9 mouse cellular contexts compared by ENCODE assay signal in genomic region chr8:87974122-87974758, GRCm38 (mm10). TPM values are rescaled to one million over a fixed set of nuclear protein-coding genes. Genes with fewer than 3 reads are reported as not detected.
DNase-seq lines count a peak whose midpoint lies in the region; ATAC-seq and TF ChIP-seq lines count a peak whose summit lies in the region.
"Had no signal": no experiment of that assay in that cellular context is flagged by ENCODE, and none has a peak within 500 bp of the region (broad histone marks: within the 10 kb centered on the region; RNA-seq: fewer than 3 reads in every experiment).

No protein-coding gene starts in this region.

- no peaks in the 10 kb centered on the region for H3K27me3 ChIP-seq in cerebellum, adult 2 months (ENCODE audit: control insufficient read depth, insufficient read depth, low read length)
- no peaks in the 10 kb centered on the region for H3K27me3 ChIP-seq in hindbrain, embryonic 11.5 days (ENCODE audit: control insufficient read depth, insufficient read depth, low read length)
- peaks cover 38% of the 10 kb centered on the region for H3K27me3 ChIP-seq in liver, embryonic 12.5 days (replicated peaks)

- no peak for TF ChIP-seq POLR2A in cerebellum, adult 2 months (IDR thresholded peaks at IDR 0.05; ENCODE audit: borderline replicate concordance, insufficient read depth, low read length)

- H3K36me3 ChIP-seq in ES-E14 (ENCODE audit: control insufficient read depth, insufficient read depth, low read length, poor library complexity, severe bottlenecking), result no peaks in the 10 kb centered on the region
- no peaks in the 10 kb centered on the region for H3K36me3 ChIP-seq in hindbrain, embryonic 11.5 days (ENCODE audit: control insufficient read depth, insufficient read depth, low read length)
- H3K36me3 ChIP-seq in liver, embryonic 12.5 days, result no peaks in the 10 kb centered on the region

- H3K9me3 ChIP-seq in ES-E14 (ENCODE audit: control insufficient read depth, insufficient read depth, low read depth, low read length), result no peaks in the 10 kb centered on the region
- no peaks in the 10 kb centered on the region for H3K9me3 ChIP-seq in hindbrain, embryonic 11.5 days (ENCODE audit: control insufficient read depth, low read length)
- no peaks in the 10 kb centered on the region for H3K9me3 ChIP-seq in liver, embryonic 12.5 days (replicated peaks)

- TF ChIP-seq CTCF in cerebellum, adult 2 months (IDR thresholded peaks at IDR 0.05; ENCODE audit: borderline replicate concordance, insufficient read depth, low read depth, low read length), result no peak

- no peak overlapping the region for H3K27ac ChIP-seq in cerebellum, adult 2 months (ENCODE audit: insufficient read depth, low read length)
- H3K27ac ChIP-seq in ES-E14 (ENCODE audit: insufficient read depth, low read depth, low read length, poor library complexity, severe bottlenecking), result peak overlapping the region; percentile 99
- 0 out of 2 replicates have a peak overlapping the region, but pooled peaks have one; percentile 24 for H3K27ac ChIP-seq in hindbrain, embryonic 11.5 days (ENCODE audit: low read depth, low read length)
- H3K27ac ChIP-seq in liver, embryonic 12.5 days, result no peak overlapping the region

- DNase-seq in cerebellum, adult 2 months, result no peak
- no peak for DNase-seq in cerebellum, adult 9-10 months
- no peak for DNase-seq in ES-E14 (ENCODE audit: low read depth, low spot score)
- no peak for DNase-seq in hindbrain, embryonic 11.5 days (ENCODE audit: low spot score)
- no peak for DNase-seq in spleen, postnatal 14 days (ENCODE audit: low spot score in 2 of 2)
- no peak for DNase-seq in urinary bladder, postnatal 4 days (ENCODE audit: low spot score in 2 of 2)

- no peak for ATAC-seq in hindbrain, embryonic 11.5 days (ENCODE audit: low FRiP score)
- ATAC-seq in liver, embryonic 12.5 days, result no peak
- ATAC-seq in monocyte, adult 5-6 weeks (replicated peaks; ENCODE audit: insufficient number of reproducible peaks, low FRiP score, low TSS enrichment, poor library complexity, severe bottlenecking), result no peak

- in situ Hi-C loops in ES-E14 (cut with MboI; ENCODE audit: low sequenced_read_pairs in 2 of 2, unreplicated experiment in 2 of 2), result no loop called here

- no peaks in the 10 kb centered on the region for H3K4me1 ChIP-seq in cerebellum, adult 2 months (ENCODE audit: control insufficient read depth, insufficient read depth, low read length)
- peaks cover 9 to 22% of the 10 kb centered on the region in 2 experiments; a peak in 3 of 4 replicates for H3K4me1 ChIP-seq in ES-E14 (ENCODE audit: control insufficient read depth in 2 of 2, insufficient read depth in 2 of 2, low read length in 2 of 2, poor library complexity in 1 of 2)
- H3K4me1 ChIP-seq in hindbrain, embryonic 11.5 days (replicated peaks; ENCODE audit: control insufficient read depth, insufficient read depth, low read length), result peaks cover 11% of the 10 kb centered on the region
- 0 out of 2 replicates have a peak, but pooled peaks cover 5% of the 10 kb centered on the region for H3K4me1 ChIP-seq in liver, embryonic 12.5 days

- H3K4me3 ChIP-seq in cerebellum, adult 2 months (replicated peaks; ENCODE audit: insufficient read depth, low read depth, low read length), result peak overlapping the region; percentile 11
- peak overlapping the region; percentile 28 to 39; a peak in 3 of 4 replicates for H3K4me3 ChIP-seq in ES-E14 (ENCODE audit: insufficient read depth in 1 of 2, low read depth in 1 of 2, low read length in 2 of 2, poor library complexity in 1 of 2, severe bottlenecking in 1 of 2)
- H3K4me3 ChIP-seq in hindbrain, embryonic 11.5 days (ENCODE audit: low read depth, low read length), result peak overlapping the region; percentile 13; the same call in 1 of the 2 replicates
- no peak overlapping the region for H3K4me3 ChIP-seq in liver, embryonic 12.5 days

- H3K4me2 ChIP-seq in hindbrain, embryonic 11.5 days (replicated peaks; ENCODE audit: low read depth, low read length), result peak overlapping the region; percentile 44
- peak overlapping the region; percentile 43 for H3K4me2 ChIP-seq in liver, embryonic 12.5 days

- H3K9ac ChIP-seq in ES-E14 (ENCODE audit: insufficient read depth, low read depth, low read length, poor library complexity, severe bottlenecking), result peak overlapping the region; percentile 72; the same call in 1 of the 2 replicates
- peak overlapping the region; percentile 48; the same call in 1 of the 2 replicates for H3K9ac ChIP-seq in hindbrain, embryonic 11.5 days (ENCODE audit: low read depth, low read length)
- H3K9ac ChIP-seq in liver, embryonic 12.5 days, result no peak overlapping the region

- WGBS in cerebellum, adult 2 months, result 13% methylated on average over 21 of the region's 21 CpGs
- 8% methylated on average over 21 of the region's 21 CpGs for WGBS in hindbrain, embryonic 11.5 days
- WGBS in liver, embryonic 12.5 days (ENCODE audit: insufficient replicate concordance), result 11% methylated on average over 21 of the region's 21 CpGs

TF ChIP-seq in ES-E14, 5 proteins besides CTCF, POLR2A, EP300 and RAD21:
- TF ChIP-seq MAFK (IDR thresholded peaks at IDR 0.05; ENCODE audit: insufficient read depth, low read depth, low read length) (no peak), CHD2 (IDR thresholded peaks at IDR 0.05; ENCODE audit: low read depth, low read length) (no peak), ZNF384 (IDR thresholded peaks at IDR 0.05; ENCODE audit: low read depth, low read length) (no peak), ZC3H11A (IDR thresholded peaks at IDR 0.05; ENCODE audit: borderline replicate concordance, low read depth, low read length) (no peak), HCFC1 (IDR thresholded peaks at IDR 0.05; ENCODE audit: borderline replicate concordance, insufficient read depth, low read length) (no peak)

RNA-seq across cellular contexts. Expression of gene Zfp423, which starts 14.8 kb away (rescaled TPM):
- 38.1 and 40.1 TPM in 2 replicates for polyA plus RNA-seq in cerebellum, adult 2 months (2012; rRNA removed)
- 21.4 and 23.2 TPM in 2 replicates for total RNA-seq in ES-E14 (2012; rRNA removed)
- polyA plus RNA-seq in hindbrain, embryonic 11.5 days (2014; fragmentation: Nextera tagmentation; extraction: Ambion mirVana), result 43.3 and 49.5 TPM in 2 replicates
- polyA plus RNA-seq in liver, embryonic 12.5 days (2016; fragmentation: Nextera tagmentation; extraction: Ambion mirVana), result 2.1 and 2.5 TPM in 2 replicates
- not detected in 3 replicates for total RNA-seq in monocyte, adult 5-6 weeks (2017)
- total RNA-seq: hematopoietic stem cell, adult 5-6 weeks had no signal

Comparison
In these comparisons a context has a peak if more than half of its experiments do, and no peak if none do; other contexts are left out.
1. H3K27ac ChIP-seq: peak in ES-E14 (single experiment) and hindbrain, embryonic 11.5 days (single experiment); none in cerebellum, adult 2 months (single experiment) and liver, embryonic 12.5 days (single experiment).
2. RNA of gene Zfp423, which starts 14.8 kb away (polyA plus RNA-seq): 43.3 to 49.5 TPM in hindbrain, embryonic 11.5 days and 38.1 to 40.1 TPM in cerebellum, adult 2 months; 2.1 to 2.5 TPM in liver, embryonic 12.5 days; every median in the first group is over 10 times any median in the second.